Mouse (Mus musculus) kidney, adult 2 months (tissue): Measurements from ENCODE around the gene Dpp6. TPM values are rescaled to one million over a fixed set of nuclear protein-coding genes. Genes with fewer than 3 reads are reported as not detected.

Experiments
- DNase-seq: peaks from one replicate; pipeline ENCODE4 v3.0.0; 2021
- H3K27ac ChIP-seq: fragments of 200-500 bp; 2 replicates; pipeline ENCODE4 v1.5.1; 2012; ENCODE audit warnings: low read depth, low read length, control low read depth, inconsistent platforms; ENCODE audit not compliant: insufficient read depth
- H3K27me3 ChIP-seq: fragments of 200-500 bp; replicated peaks from 2 replicates; pipeline ENCODE4 v1.6.1; 2012; ENCODE audit warnings: mild to moderate bottlenecking, moderate library complexity, low read length, inconsistent platforms; ENCODE audit not compliant: control insufficient read depth, insufficient read depth
- H3K36me3 ChIP-seq: fragments of 200-500 bp; 2 replicates; pipeline ENCODE4 v1.6.1; 2012; ENCODE audit warnings: mild to moderate bottlenecking, moderate library complexity, low read length, inconsistent platforms; ENCODE audit not compliant: control insufficient read depth, insufficient read depth
- H3K4me1 ChIP-seq: fragments of 200-500 bp; 2 replicates; pipeline ENCODE4 v1.6.1; 2011; ENCODE audit warnings: low read length; ENCODE audit not compliant: control insufficient read depth, insufficient read depth
- H3K4me3 ChIP-seq: fragments of 200-500 bp; 2 replicates; pipeline ENCODE4 v1.5.1; 2011; ENCODE audit warnings: mild to moderate bottlenecking, low read depth, low read length, control low read depth; ENCODE audit not compliant: insufficient read depth
- CTCF ChIP-seq: fragments of 200-500 bp; conservative IDR thresholded peaks from 2 replicates; pipeline ENCODE4 v1.5.1; 2011; ENCODE audit warnings: low read depth, mild to moderate bottlenecking, control low read depth, low read length, moderate library complexity, mixed read lengths; ENCODE audit not compliant: insufficient read depth, insufficient read length
- POLR2A ChIP-seq: fragments of 200-500 bp; IDR thresholded peaks from one replicate; pipeline ENCODE4 v1.6.1; 2011; ENCODE audit warnings: low read depth, low read length, control low read depth
- WGBS: fragments of 180-500 bp; shearing (Covaris S2); methylation state at CpG from one replicate; pipeline ENCODE4 v1.1.7; 2018; 5-methylcytosine and 5-hydroxymethylcytosine counted together
- polyA plus RNA-seq: library from polyadenylated mRNA; depleted of rRNA; stranded (reverse); fragments of >200 nt; gene quantifications from 2 replicates; pipeline ENCODE4 v1.2.3, GENCODE M21; 2012

Gene Dpp6
- polyA plus RNA-seq, 1 experiment: 0.61 TPM

DNA sequence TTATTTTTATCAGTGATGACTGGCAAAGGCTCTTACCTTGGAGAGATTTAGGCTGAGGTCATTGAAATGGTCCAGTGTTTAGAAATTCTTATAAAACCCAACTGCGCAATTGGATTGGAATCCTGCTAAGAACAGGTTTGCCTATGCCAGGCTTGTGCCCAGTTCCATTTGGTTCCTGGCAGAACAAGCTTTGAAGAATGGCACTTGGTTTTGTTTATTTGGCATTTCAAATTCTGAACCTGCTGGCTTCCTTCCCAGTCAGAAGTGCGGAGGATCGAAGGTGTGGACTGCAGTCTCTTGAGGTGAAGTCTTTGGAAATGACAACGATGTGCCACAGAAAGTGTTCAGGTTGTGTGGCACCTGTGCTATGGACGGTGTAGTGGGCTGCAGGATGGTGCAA, 193.6 kb downstream of the Dpp6 start:
- H3K36me3 ChIP-seq: no peaks in the 10 kb centered on the region
- H3K4me3 ChIP-seq: no peak overlapping the region
- H3K27ac ChIP-seq: no peak overlapping the region
- no peaks in the 10 kb centered on the region for H3K4me1 ChIP-seq
- H3K27me3 ChIP-seq: no peaks in the 10 kb centered on the region
- DNase-seq: no peak
- 87% methylated on average over 5 of the region's 5 CpGs for WGBS
- TF ChIP-seq CTCF: no peak
- TF ChIP-seq POLR2A: no peak

DNA sequence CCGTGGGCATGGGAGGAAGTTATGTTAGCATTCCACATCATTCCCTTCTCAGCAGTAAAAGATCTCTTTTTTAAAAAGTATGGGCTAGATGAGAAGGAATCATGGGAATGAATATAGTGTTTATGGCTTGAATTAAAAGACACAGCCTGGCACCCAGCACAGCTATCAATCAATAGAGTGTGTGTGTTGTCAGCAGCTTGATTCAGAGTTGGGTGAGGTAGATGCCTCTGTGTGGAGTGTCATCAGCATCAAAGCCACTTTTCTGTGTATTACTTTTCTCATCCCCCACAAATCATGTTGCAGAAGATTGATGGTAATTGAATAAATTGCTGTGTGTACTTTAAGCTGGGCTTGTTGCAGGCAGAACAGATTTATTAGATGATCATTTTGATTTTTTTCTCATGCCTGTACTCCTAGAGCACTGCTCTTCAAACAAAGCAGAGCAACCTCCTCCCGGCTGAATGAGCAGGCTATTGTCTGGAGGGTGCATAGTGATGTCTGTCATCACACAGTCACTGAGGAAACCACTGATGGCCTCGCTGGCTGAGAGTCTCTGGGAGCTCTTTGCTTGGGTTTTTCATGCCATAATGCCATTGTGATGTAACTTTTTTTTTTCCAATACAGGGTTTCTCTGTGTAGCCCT, 201.4 kb downstream of the Dpp6 start:
- whole genome bisulfite sequencing: 59% methylated on average over 3 of the region's 3 CpGs
- Histone ChIP-seq H3K27me3 (no peaks in the 10 kb centered on the region), H3K4me1 (no peaks in the 10 kb centered on the region), H3K36me3 (no peaks in the 10 kb centered on the region), H3K27ac (no peak overlapping the region), H3K4me3 (no peak overlapping the region)
- TF ChIP-seq POLR2A (no peak), CTCF (no peak)
- no peak for DNase-seq

DNA sequence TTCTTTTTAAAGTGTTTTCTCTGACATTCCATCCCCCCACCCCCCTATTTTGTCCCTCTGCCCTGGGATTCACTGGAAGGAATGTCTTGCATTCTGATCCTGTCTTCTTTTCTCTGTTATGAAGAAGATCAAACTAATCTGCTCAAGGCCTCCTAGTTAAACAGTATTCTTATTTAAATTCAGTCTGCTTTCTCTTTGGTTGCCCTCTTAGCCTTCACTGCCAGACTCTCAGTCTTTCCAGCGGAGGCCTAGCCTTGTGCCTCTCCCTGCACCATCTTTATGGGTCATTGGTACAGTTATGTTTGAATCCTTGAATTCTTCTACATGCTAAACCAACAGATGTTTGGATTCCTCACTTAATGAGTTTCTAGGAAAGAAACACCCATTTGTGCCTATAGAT, 211.6 kb downstream of the Dpp6 start:
- Histone ChIP-seq H3K4me1 (no peaks in the 10 kb centered on the region), H3K4me3 (no peak overlapping the region), H3K27me3 (no peaks in the 10 kb centered on the region), H3K27ac (no peak overlapping the region), H3K36me3 (no peaks in the 10 kb centered on the region)
- no peak for DNase-seq
- 66% methylated on average over 1 of the region's 1 CpGs for WGBS
- TF ChIP-seq CTCF: no peak
- TF ChIP-seq POLR2A: no peak

DNA sequence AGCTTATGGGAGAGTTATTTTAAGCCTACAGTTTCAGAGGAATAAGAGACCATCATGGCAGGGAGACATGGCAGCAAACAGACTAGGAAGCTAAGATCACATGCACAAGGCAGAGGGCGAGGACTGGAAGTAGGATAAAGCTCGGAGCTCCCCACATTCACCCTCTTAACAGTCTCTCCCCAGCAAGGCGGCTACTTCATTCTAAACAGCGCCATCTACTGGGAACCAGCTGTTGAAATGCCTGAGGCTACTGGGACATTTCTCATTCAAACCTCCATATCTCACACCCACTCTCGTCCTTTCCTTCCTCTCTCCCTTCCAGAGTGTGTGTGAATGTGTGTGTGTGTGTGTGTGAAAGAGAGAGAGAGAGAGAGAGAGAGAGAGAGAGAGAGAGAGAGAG, 212.8 kb downstream of the Dpp6 start:
- Histone ChIP-seq H3K4me3 (no peak overlapping the region), H3K27ac (no peak overlapping the region), H3K36me3 (no peaks in the 10 kb centered on the region), H3K4me1 (no peaks in the 10 kb centered on the region), H3K27me3 (no peaks in the 10 kb centered on the region)
- no peak for DNase-seq
- no peak; the same call in 1 of the 2 replicates for TF ChIP-seq CTCF
- TF ChIP-seq POLR2A: no peak
- WGBS: 17% methylated on average over 5 of the region's 5 CpGs

DNA sequence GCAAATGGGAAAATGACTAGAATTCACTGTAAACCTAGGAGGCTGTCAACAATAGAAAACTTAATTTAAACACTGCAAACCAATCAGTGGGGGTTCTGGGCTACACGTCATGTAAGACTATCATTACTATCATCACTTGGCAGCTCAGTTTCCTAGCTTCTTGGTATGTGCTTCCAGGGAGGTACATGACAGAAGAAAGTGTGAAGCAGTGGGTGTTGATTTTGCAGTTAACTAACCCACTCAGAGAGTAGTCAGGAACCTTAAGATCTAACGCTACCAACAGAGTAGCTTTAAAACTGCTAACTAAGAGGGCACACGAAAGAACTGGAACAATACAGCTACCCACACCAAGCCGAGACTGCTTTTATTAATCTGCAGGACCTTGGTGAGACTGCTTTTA, 217.9 kb downstream of the Dpp6 start:
- 67% methylated on average over 4 of the region's 4 CpGs for WGBS
- TF ChIP-seq POLR2A (no peak), CTCF (no peak)

DNA sequence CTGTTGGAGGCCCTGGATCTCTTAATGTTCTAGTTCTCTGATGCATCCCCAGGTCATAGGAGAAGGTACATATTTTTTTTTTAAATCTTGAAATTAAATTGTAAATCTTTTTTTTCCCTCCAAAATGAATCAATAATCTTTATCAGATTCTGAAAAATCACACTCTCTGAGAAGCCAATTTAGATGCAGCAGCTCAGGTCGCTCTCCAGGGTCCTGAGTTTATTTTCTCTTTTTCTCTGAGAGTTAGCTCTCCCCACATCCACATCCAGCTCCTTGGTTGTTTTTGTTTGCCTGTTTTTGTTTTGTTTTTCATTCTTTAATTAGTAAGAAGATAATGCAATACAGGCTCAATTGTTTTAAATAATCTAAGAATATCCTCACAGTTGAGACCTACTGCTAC, 218.3 kb downstream of the Dpp6 start:
- TF ChIP-seq CTCF (no peak), POLR2A (no peak)
- H3K27ac ChIP-seq: no peak overlapping the region
- DNase-seq: no peak
- H3K4me3 ChIP-seq: no peak overlapping the region
- WGBS: 58% methylated on average over 1 of the region's 1 CpGs
- H3K27me3 ChIP-seq: no peaks in the 10 kb centered on the region
- no peaks in the 10 kb centered on the region for H3K36me3 ChIP-seq
- H3K4me1 ChIP-seq: no peaks in the 10 kb centered on the region

More for the DNA sequence above, 217.9 kb downstream of the Dpp6 start:
- Histone ChIP-seq H3K4me3 (no peak overlapping the region), H3K27me3 (no peaks in the 10 kb centered on the region), H3K4me1 (no peaks in the 10 kb centered on the region), H3K36me3 (no peaks in the 10 kb centered on the region), H3K27ac (no peak overlapping the region)
- no peak for DNase-seq

DNA sequence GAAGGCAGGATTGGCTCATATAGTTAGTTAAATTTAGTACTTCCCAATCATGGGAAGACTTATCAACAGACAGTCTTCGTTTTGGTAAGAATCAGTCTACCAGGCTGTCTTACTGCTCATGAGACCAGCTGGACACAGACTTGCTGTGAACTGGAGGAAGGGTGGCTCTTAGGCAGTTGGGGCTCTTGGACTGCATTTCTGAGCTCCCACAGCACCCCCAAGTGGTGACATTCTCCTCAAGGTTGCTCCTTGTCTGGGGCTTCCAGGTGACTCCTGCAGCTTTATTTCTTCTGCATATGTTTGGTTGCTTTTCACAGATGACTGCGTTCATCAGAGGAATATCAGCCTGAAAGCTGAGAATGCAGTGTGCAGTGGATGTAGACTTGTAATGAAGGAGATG, 218.9 kb downstream of the Dpp6 start:
- Histone ChIP-seq H3K27me3 (no peaks in the 10 kb centered on the region), H3K4me1 (no peaks in the 10 kb centered on the region), H3K36me3 (no peaks in the 10 kb centered on the region), H3K4me3 (no peak overlapping the region), H3K27ac (no peak overlapping the region)
- no peak for DNase-seq
- WGBS: 27% methylated on average over 2 of the region's 2 CpGs
- no peak for TF ChIP-seq CTCF
- no peak for TF ChIP-seq POLR2A
